Mouse (Mus musculus) urinary bladder, postnatal 4 days (tissue): ENCODE measurements around the gene Adi1.

Source experiments
- DNase-seq, 2 experiments: peaks; one replicate each; pipeline ENCODE4 v3.0.0; 2021 to 2022; ENCODE audit warnings: low spot score in 2 of 2

The Adi1 gene

DNA sequence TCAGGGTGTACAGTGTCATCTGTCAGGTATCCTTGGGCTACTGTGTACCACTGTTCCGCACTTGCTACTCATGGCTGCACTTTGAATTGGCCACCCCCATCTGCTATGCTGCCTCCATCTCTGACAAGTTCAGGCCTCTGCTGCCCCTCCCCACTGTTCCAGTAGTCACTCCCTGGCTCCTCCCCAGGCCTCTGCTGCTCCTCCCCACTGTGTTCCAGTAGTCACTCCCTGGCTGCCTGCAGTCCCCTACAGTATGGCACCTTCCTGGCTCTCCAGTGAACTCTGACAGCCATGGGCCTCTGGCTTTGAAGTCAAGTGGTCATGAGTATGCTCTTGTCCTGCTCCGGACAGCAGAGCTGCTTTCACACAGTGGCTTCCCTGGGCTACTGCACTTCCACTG lies 19.2 kb downstream of the Adi1 start:
- no peak for DNase-seq

DNA sequence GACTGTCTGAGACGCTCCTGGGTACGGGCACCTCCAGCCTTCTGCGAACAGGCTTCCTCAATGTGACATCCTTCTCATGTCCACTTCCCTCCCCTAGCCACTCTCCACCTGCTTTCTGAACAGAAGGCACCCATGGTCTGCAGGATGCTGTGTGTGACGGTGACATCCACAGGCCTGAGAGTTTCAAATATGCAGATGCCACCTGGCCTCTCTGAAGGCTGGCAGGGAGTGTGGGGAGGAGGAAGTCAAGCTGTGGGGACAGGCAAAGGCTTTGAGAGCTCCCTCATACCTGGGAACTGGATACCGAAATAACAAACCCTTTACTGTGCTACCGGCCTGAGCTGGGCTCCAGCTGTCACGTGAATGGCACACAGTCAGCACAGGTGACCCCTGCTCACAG lies 19.7 kb downstream of the Adi1 start:
- no peak for DNase-seq

DNA sequence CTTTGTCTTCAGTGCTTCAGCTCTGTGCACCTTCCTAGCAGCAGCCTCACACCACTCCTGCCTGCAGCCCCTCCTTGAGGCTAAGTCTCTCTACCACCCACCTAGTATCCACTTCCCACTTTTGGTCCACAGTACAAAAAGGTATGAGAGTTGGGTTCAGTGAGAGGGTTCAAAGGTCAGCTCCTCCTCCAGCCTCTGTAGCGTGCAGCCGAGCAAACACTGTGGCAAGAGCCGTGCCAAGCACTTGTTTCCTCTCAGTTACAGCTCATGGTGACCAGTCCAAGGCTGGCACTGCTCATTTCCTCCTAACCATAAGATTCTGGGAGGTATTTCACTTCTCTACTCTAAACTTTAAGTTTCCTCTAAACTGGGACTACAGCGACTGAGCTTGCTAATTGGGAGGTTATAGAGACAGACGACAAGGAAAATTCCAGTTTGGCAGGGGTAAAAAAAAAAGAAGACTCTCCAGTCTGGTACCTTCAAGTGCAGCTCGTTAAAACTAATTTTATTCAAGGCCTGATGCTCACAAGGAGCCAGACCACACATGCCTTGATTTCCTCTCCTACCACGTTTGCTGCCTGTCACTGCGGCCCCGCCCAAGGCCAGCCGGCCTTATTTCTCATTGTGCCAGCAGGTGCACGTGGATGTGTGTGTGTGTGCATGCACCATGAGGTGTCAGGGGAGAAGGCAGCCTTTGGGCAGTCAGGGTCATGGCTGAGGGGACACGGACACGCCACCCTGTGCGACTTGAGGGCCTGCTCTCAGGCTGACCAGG lies 23.0 kb downstream of the Adi1 start:
- no peak for DNase-seq

DNA sequence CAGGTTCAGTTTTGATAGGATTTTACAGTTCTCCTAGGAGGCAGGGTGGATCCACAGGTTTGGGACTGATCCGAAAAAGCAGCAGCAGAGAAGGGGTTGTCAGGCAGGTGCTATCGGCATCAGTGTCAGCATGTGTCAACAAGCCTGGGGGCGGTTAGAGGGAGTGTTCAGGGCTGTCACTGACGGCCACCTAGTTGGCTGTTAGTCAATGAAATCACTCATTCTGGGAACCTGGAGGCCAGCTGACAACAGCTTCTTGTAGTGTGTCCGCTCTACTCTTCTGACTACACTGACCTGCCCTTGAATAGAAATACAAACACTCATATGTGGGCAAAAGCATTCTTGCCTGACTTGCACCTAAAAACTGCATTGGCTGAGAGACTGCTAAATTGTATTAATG lies 24.1 kb downstream of the Adi1 start:
- DNase-seq: no peak

- DNase-seq: peak in 1 of 2 experiments; percentile 70
Measured at GRCm38 (mm10) chr12:28699656-28700055, 24.6 kb downstream of the Adi1 start.

DNA sequence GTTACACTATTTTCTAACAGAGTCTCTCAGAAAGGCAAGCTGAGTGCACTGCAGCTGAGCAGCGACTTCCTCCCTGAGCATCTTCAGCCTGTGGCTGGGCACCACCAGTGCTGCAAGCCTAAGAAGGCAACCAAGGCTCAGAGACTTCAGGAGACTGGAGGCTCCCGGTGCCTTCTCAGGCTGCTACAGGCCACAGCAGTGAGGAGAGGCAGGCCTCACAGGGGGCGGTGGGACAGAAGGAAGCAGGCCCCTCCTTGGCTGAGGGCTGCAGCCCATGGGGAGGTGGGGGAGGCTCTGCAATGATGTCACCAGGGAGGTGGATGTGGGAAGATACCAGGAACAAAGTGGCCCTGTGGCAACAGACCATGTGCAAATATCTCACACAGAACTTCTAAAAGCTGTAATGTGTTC lies 25.1 kb downstream of the Adi1 start:
- DNase-seq: no peak

DNA sequence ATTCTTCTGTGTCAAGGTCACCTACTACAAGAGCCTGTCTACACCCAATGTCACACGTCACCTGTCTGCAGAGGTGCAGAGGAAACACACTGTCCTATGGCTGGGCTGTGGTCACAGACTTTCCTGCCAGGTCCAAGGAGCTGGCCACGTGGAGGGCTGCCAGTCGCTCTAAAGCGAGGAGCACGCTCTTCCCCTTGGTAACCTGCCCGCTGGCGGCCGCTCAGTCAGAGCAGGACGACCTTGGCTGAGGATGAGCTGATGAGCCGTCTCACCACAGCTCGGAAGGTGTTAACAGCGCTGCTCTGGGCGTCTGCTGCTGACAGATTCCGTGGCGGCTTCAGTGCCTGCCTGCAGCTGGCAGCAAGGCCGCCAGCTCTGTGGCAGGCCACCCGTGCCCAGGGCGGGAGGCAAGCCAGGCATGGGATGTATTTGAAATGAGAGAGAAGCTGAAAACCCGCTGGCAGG lies 25.6 kb downstream of the Adi1 start:
- peak in 1 of 2 experiments; percentile 40 for DNase-seq

DNA sequence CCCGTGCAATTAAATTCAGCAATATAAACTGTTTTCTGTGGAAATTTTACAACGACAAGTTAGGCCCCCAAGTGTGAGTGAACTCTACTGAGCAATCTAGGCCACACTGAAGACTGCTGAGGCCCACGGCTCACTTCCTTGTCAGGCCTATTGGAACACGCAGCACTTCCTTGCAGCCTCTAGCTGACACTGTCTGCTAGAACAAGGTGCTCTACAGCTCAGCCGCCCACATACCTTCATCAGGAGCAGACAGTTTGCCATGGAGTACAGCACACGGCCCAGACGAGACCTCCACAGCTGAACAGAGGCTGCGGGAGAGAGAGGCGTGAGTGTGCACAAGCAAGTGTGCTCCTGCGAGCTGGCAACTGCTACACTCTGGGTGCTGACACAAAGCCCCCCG lies 26.3 kb downstream of the Adi1 start:
- DNase-seq: no peak

GRCm38 (mm10) chr12:28704381-28704780 lies 29.4 kb downstream of the Adi1 start:
- DNase-seq: no peak

- no peak for DNase-seq
Measured at GRCm38 (mm10) chr12:28705204-28705603, 30.2 kb downstream of the Adi1 start.

DNA sequence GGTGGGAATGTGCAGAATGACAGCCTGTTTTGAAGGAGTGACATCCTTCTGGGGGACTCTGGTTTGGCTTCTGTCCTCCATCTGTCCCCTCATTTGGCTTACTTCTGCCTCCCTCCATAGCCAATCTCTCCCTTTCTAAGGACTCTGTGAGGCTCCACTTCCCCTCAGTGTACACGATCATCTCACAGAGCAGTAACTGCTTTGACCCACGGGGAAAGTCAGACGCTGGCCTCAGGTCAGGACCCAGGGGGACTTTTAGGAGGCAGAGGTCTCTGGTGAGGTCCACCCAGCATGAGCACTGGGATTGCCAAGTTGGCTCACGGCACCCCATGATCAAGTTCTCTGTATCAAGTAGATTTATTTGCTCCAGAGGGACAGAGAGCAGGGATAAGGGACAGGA lies 33.1 kb downstream of the Adi1 start:
- DNase-seq: no peak

- no peak for DNase-seq
Measured at GRCm38 (mm10) chr12:28710566-28711185, 35.6 kb downstream of the Adi1 start.

- DNase-seq: no peak
Measured at GRCm38 (mm10) chr12:28714822-28715632, 40.0 kb downstream of the Adi1 start.

DNA sequence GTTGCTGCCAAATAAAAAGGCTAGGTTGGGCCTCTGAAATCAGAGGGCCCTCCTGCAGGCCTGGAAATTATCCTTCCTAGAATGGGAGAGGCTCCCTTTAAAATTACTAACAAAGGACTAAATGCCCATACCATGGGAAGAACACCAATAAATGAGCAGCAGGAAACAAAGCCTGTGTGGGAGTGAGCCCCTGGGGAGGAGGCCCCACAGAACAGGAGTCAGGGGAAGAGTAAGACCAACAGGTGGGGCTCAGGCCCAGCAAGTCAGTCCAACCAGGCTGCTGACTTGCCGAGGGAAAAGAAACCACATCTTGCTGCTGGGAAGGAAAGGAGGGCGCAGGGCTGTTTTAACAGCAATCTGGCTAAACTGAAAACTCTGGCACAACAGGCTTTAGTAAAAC lies 42.0 kb downstream of the Adi1 start:
- DNase-seq: no peak

GRCm38 (mm10) chr12:28718106-28718505 lies 43.1 kb downstream of the Adi1 start:
- no peak for DNase-seq

- no peak for DNase-seq
Measured at GRCm38 (mm10) chr12:28724366-28724765, 49.3 kb downstream of the Adi1 start.

- no peak for DNase-seq
Measured at GRCm38 (mm10) chr12:28726204-28726603, 51.2 kb downstream of the Adi1 start.

DNA sequence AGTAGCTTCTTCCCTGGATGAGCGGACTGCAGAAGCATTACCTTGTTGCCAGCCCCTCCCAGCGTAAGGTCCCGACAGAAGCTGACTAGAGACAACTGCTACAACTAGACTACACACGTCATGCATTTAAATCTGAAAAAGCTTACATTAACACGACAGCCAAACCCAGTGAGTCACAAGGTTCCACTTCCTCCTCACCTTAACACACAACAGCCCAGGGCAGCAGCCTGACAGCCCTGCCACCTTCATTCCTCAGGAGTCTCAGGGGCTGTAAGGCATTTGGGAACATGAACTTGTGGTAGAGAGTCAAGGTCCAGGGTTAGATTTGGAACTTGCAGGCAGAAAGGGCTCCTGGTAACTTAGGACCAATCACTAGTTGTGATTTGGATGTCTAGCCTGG lies 52.0 kb downstream of the Adi1 start:
- no peak for DNase-seq
